Mouse (Mus musculus): ENCODE measurements around the gene Scgb2b27. TPM values are rescaled to one million over a fixed set of nuclear protein-coding genes. Genes with fewer than 3 reads are reported as not detected.

Gene Scgb2b27
- total RNA-seq (2023), result not detected in 2 replicates

DNA sequence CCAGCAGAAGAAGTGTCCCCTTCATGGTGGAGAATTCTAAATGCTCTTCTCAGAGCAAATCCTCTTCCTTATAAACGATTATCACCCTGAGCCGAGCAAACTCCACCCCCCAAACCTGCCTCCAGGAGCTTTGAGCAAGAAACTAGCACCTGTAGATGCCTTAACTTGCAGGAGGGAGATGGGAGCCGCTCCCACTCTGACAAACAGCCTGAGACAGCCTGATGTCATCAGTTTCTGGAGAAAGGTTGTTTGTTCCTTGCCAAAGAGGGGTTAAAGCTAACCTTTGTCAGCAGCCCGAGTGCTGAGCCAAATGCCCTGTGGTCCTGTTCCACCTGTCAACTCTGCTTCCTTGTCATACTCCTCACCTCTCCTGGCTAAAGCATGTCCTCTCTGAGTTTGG, at the start of gene Scgb2b27:
Gene Scgb2b27 (minus strand): TSS at position 101 of the 400 bp plus-strand sequence.

DNA sequence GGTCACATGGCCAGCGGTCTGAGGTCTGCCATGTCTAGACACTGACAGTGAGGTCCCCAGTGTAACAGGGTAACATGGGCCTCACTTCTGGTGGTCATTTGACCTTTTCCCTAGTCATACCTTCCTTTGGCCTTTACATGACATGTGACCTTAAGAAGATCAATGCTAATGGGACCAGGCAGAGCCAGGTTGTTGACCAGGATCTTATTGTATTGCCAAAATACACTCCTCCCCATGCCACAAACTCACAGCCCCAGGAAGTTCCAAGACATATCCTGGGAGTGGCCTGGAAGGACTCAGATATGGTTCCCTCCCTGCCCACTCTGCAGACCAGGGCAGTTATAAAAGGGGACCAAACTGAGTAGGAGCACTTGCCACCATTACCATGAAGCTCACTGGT, 7.4 kb upstream of the Scgb2b27 start, which contains the start of gene Scgb1b27:
Gene Scgb1b27 (plus strand): TSS at position 301 of the 400 bp plus-strand sequence.

Other genes starting within 250 kb of the Scgb2b27 start
- gene Scgb2b26, start 68.9 kb downstream of the Scgb2b27 start, total RNA-seq (2023), result not detected in 2 replicates
- not detected in 2 replicates for gene Scgb1b27, start 7.5 kb upstream of the Scgb2b27 start, total RNA-seq (2023)
- gene Scgb1b30, start 81.5 kb upstream of the Scgb2b27 start, total RNA-seq (2023), result not detected in 2 replicates
- gene Wtip, start 119.3 kb upstream of the Scgb2b27 start, total RNA-seq (2023), result 0.82 TPM in 1 of 2 replicates, not detected in the other
- 46.9 and 55.1 TPM in 2 replicates for gene Uba2, start 155.7 kb upstream of the Scgb2b27 start, total RNA-seq (2023)
- gene Pdcd2l, start 182.7 kb upstream of the Scgb2b27 start, total RNA-seq (2023), result 12.2 and 16.2 TPM in 2 replicates
- gene Gpi1, start 216.4 kb upstream of the Scgb2b27 start, total RNA-seq (2023), result 844 and 975 TPM in 2 replicates
- gene Gm6096, start 237.1 kb upstream of the Scgb2b27 start, total RNA-seq (2023), result not detected in 2 replicates

Measured in neutrophil, adult 65 days (primary cell).